Mouse (Mus musculus) myocyte (in vitro differentiated cells): ENCODE results near the gene Zmynd8.

ENCODE experiments used
- CEBPB ChIP-seq: IDR thresholded peaks from 2 replicates; pipeline ENCODE4 v1.6.1; 2011; ENCODE audit warnings: mild to moderate bottlenecking, moderate library complexity; ENCODE audit not compliant: poor library complexity, insufficient read depth, severe bottlenecking
- E2F4 ChIP-seq: IDR thresholded peaks from one replicate; pipeline ENCODE4 v1.6.1; 2011; ENCODE audit warnings: mild to moderate bottlenecking, control low read depth, moderate library complexity; ENCODE audit not compliant: insufficient read depth
- MAX ChIP-seq: IDR thresholded peaks from one replicate; pipeline ENCODE4 v1.6.1; 2011; ENCODE audit warnings: low read depth, mild to moderate bottlenecking, control low read depth
- MYOD1 ChIP-seq, 3 experiments: IDR thresholded peaks; one replicate each; pipeline ENCODE4 v1.6.1; 2011; ENCODE audit warnings: control low read depth in 2 of 3, low read depth in 2 of 3, mild to moderate bottlenecking in 2 of 3, moderate library complexity in 1 of 3; ENCODE audit not compliant: insufficient read length in 2 of 3, control insufficient read depth in 1 of 3
- MYOG ChIP-seq, 3 experiments: IDR thresholded peaks; one replicate each; pipeline ENCODE4 v1.6.1; 2011; ENCODE audit warnings: control low read depth in 2 of 3, low read depth in 2 of 3, mild to moderate bottlenecking in 2 of 3; ENCODE audit not compliant: insufficient read length in 2 of 3, control insufficient read depth in 1 of 3, insufficient read depth in 1 of 3
- POLR2A ChIP-seq: IDR thresholded peaks from one replicate; pipeline ENCODE4 v1.6.1; 2011; ENCODE audit warnings: low read depth, mild to moderate bottlenecking, control low read depth, moderate library complexity; ENCODE audit not compliant: insufficient read length
- POLR2AphosphoS2 ChIP-seq: IDR thresholded peaks from one replicate; pipeline ENCODE4 v1.6.1; 2011; ENCODE audit warnings: low read depth, control low read depth; ENCODE audit not compliant: insufficient read length
- REST ChIP-seq: IDR thresholded peaks from one replicate; pipeline ENCODE4 v1.6.1; 2011; ENCODE audit warnings: mild to moderate bottlenecking, control low read depth, moderate library complexity; ENCODE audit not compliant: insufficient read depth, insufficient read length
- TCF12 ChIP-seq: IDR thresholded peaks from one replicate; pipeline ENCODE4 v1.6.1; 2011; ENCODE audit warnings: mild to moderate bottlenecking, control low read depth; ENCODE audit not compliant: poor library complexity, insufficient read depth, severe bottlenecking

DNA sequence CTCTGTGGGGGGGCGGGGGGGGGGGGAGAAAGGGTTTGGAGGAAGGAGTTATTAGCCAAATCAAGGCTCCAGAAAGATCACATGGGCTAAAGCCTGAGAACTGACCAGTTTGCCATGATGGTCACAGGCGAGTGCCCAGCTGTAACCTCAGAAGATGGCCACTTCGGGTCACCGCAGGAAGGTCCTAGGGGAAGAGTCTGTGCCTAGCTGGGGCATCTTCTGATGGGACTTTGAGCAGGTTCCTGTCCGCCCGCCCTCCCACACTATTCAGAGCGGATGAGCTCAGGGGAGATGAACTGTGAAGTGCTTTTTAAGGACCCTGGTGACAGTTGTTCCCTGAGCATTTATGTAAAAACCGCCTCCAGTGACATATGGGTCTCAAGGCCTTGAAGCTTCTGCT is 8.4 kb upstream of the Zmynd8 start:
- TF ChIP-seq MAX (no peak), POLR2A (no peak), E2F4 (no peak), MYOD1 (IDR thresholded peaks at IDR 0.05; ENCODE audit: control insufficient read depth in 1 of 3, insufficient read length in 2 of 3, low read depth in 2 of 3) (no peak), TCF12 (no peak), POLR2AphosphoS2 (no peak), CEBPB (no peak), MYOG (IDR thresholded peaks at IDR 0.05; ENCODE audit: control insufficient read depth in 1 of 3, insufficient read depth in 1 of 3, insufficient read length in 2 of 3, low read depth in 2 of 3) (no peak), REST (no peak)
